Mouse (Mus musculus) embryonic facial prominence, embryonic 10.5 days (tissue): ENCODE results near the gene Pcmtd2. TPM values are rescaled to one million over a fixed set of nuclear protein-coding genes. Genes with fewer than 3 reads are reported as not detected.

Source experiments
- DNase-seq: peaks from one replicate; pipeline ENCODE4 v3.0.0-alpha.2; 2017; ENCODE audit warnings: low spot score
- H3K27ac ChIP-seq: fragments of 300-500 bp; sonication (generic); replicated peaks from 2 replicates; pipeline ENCODE4 v1.5.1; 2016; ENCODE audit warnings: mild to moderate bottlenecking
- H3K27me3 ChIP-seq: fragments of 300-500 bp; sonication (generic); replicated peaks from 2 replicates; pipeline ENCODE4 v1.6.1; 2016; ENCODE audit warnings: low read depth, mild to moderate bottlenecking; ENCODE audit not compliant: poor library complexity, severe bottlenecking
- H3K36me3 ChIP-seq: fragments of 300-500 bp; sonication (generic); replicated peaks from 2 replicates; pipeline ENCODE4 v1.6.1; 2016; ENCODE audit warnings: mild to moderate bottlenecking, moderate library complexity
- H3K4me1 ChIP-seq: fragments of 300-500 bp; sonication (generic); 2 replicates; pipeline ENCODE4 v1.6.1; 2016
- H3K4me3 ChIP-seq: fragments of 300-500 bp; sonication (generic); 2 replicates; pipeline ENCODE4 v1.5.1; 2016; ENCODE audit warnings: mild to moderate bottlenecking, moderate library complexity
- H3K9me3 ChIP-seq: fragments of 300-500 bp; sonication (generic); 2 replicates; pipeline ENCODE4 v1.6.1; 2016; ENCODE audit warnings: mild to moderate bottlenecking
- WGBS: fragments of 180-500 bp; shearing (Covaris S2); methylation state at CpG from one replicate; pipeline ENCODE4 v1.1.7; 2016; 5-methylcytosine and 5-hydroxymethylcytosine counted together
- polyA plus RNA-seq: library from polyadenylated mRNA; unstranded; fragments of >200 nt; fragmentation: Nextera tagmentation; extraction: Ambion mirVana; gene quantifications from 2 replicates; pipeline ENCODE4 v1.2.1, GENCODE M21; 2016

Gene Pcmtd2
- polyA plus RNA-seq, 1 experiment from 2014 or later: 30.8 TPM

- H3K27ac ChIP-seq: no peak overlapping the region
- no peak for DNase-seq
- WGBS: 90% methylated on average over 2 of the region's 2 CpGs
- H3K36me3 ChIP-seq: peaks cover 86% of the 10 kb centered on the region
- H3K4me3 ChIP-seq: no peak overlapping the region
- no peaks in the 10 kb centered on the region for H3K4me1 ChIP-seq
- no peaks in the 10 kb centered on the region for H3K9me3 ChIP-seq
- no peaks in the 10 kb centered on the region for H3K27me3 ChIP-seq
Observed at GRCm38 (mm10) chr2:181871039-181871438, 33.4 kb downstream of the Pcmtd2 start.

GRCm38 (mm10) chr2:181878903-181879302 is 41.2 kb downstream of the Pcmtd2 start:
- peaks cover 48% of the 10 kb centered on the region for H3K36me3 ChIP-seq
- H3K4me1 ChIP-seq: no peaks in the 10 kb centered on the region

GRCm38 (mm10) chr2:181883022-181883749 is 45.5 kb downstream of the Pcmtd2 start:
- H3K4me1 ChIP-seq: no peaks in the 10 kb centered on the region
- no peaks in the 10 kb centered on the region for H3K9me3 ChIP-seq
- 86% methylated on average over 3 of the region's 3 CpGs for WGBS
- no peaks in the 10 kb centered on the region for H3K27me3 ChIP-seq
- H3K36me3 ChIP-seq: peaks cover 20% of the 10 kb centered on the region
- no peak overlapping the region for H3K4me3 ChIP-seq
- DNase-seq: no peak
- H3K27ac ChIP-seq: no peak overlapping the region

More at GRCm38 (mm10) chr2:181878903-181879302, 41.2 kb downstream of the Pcmtd2 start:
- Histone ChIP-seq H3K4me3 (no peak overlapping the region), H3K9me3 (no peaks in the 10 kb centered on the region), H3K27ac (no peak overlapping the region), H3K27me3 (no peaks in the 10 kb centered on the region)
- DNase-seq: no peak
- 74% methylated on average over 1 of the region's 1 CpGs for WGBS

Other genes starting within 250 kb of the Pcmtd2 start
- 77.2 and 82.6 TPM in 2 replicates for gene Prpf6, start 246.0 kb upstream of the Pcmtd2 start, polyA plus RNA-seq
- 56.0 and 59.1 TPM in 2 replicates for gene Zfp512b, start 245.1 kb upstream of the Pcmtd2 start, polyA plus RNA-seq
- gene Samd10, start 238.6 kb upstream of the Pcmtd2 start, polyA plus RNA-seq: 24.9 and 25.5 TPM in 2 replicates
- gene Gm29797, start 180.8 kb upstream of the Pcmtd2 start, polyA plus RNA-seq: 0.28 TPM in 1 of 2 replicates, not detected in the other
- 21.8 and 25.2 TPM in 2 replicates for gene Sox18, start 166.2 kb upstream of the Pcmtd2 start, polyA plus RNA-seq
- 18.3 and 18.8 TPM in 2 replicates for gene Tcea2, start 157.5 kb upstream of the Pcmtd2 start, polyA plus RNA-seq
- 85.2 and 89.9 TPM in 2 replicates for gene Rgs19, start 143.9 kb upstream of the Pcmtd2 start, polyA plus RNA-seq
- gene Lkaaear1, start 139.4 kb upstream of the Pcmtd2 start, polyA plus RNA-seq: not detected in 2 replicates
- gene Oprl1, start 122.8 kb upstream of the Pcmtd2 start, polyA plus RNA-seq: 2.6 and 3.1 TPM in 2 replicates
- gene Myt1, start 74.5 kb upstream of the Pcmtd2 start, polyA plus RNA-seq: 7.4 and 7.5 TPM in 2 replicates
- 105 and 106 TPM in 2 replicates for gene Polr3k, start 26.5 kb downstream of the Pcmtd2 start, polyA plus RNA-seq
- not detected in 2 replicates for gene Gm14496, start 153.3 kb downstream of the Pcmtd2 start, polyA plus RNA-seq